Mouse (Mus musculus) liver, embryonic 14.5 days (tissue): ENCODE results near the gene Gsn. TPM values are rescaled to one million over a fixed set of nuclear protein-coding genes. Genes with fewer than 3 reads are reported as not detected.

Experiments
- ATAC-seq: fragments of 200-750 bp; cut with Nextera tagmentation; 2 replicates; pipeline ENCODE4 v1.8.0; 2017; ENCODE audit warnings: moderate number of reproducible peaks, mild to moderate bottlenecking, moderate library complexity; ENCODE audit not compliant: insufficient read depth
- DNase-seq, 3 experiments: peaks; one replicate each; pipeline ENCODE4 v3.0.0-alpha.2; 2012 to 2013; ENCODE audit warnings: low read depth in 3 of 3, low spot score in 3 of 3
- H3K27ac ChIP-seq: fragments of 300-500 bp; sonication (generic); 2 replicates; pipeline ENCODE4 v1.5.1; 2014; ENCODE audit warnings: moderate library complexity, mild to moderate bottlenecking, control low read depth, inconsistent platforms
- H3K27me3 ChIP-seq: fragments of 300-500 bp; sonication (generic); 2 replicates; pipeline ENCODE4 v1.6.1; 2014; ENCODE audit warnings: mild to moderate bottlenecking, low read length, moderate library complexity; ENCODE audit not compliant: control insufficient read depth, insufficient read depth
- H3K36me3 ChIP-seq: fragments of 300-500 bp; sonication (generic); replicated peaks from 2 replicates; pipeline ENCODE4 v1.6.1; 2014; ENCODE audit warnings: low read depth; ENCODE audit not compliant: control insufficient read depth, insufficient read depth
- H3K4me1 ChIP-seq, 2 experiments: fragments of 200-500 bp in 1 of 2; fragments of 300-500 bp in 1 of 2; sonication (generic) in 1 of 2; replicated peaks; 2 replicates each; pipeline ENCODE4 v1.6.1; 2012 to 2014; ENCODE audit warnings: antibody characterized with exemption in 1 of 2, inconsistent platforms in 1 of 2, low read length in 1 of 2; ENCODE audit not compliant: control insufficient read depth in 2 of 2, insufficient read depth in 2 of 2
- H3K4me2 ChIP-seq: fragments of 300-500 bp; sonication (generic); 2 replicates; pipeline ENCODE4 v1.6.1; 2014; ENCODE audit warnings: low read depth, mild to moderate bottlenecking, control low read depth, moderate library complexity
- H3K4me3 ChIP-seq, 2 experiments: fragments of 200-500 bp in 1 of 2; fragments of 300-500 bp in 1 of 2; sonication (generic) in 1 of 2; 2 replicates each; pipeline ENCODE4 v1.5.1; 2012 to 2014; ENCODE audit warnings: low read depth in 2 of 2, low read length in 2 of 2, mild to moderate bottlenecking in 2 of 2, control low read depth in 1 of 2, inconsistent platforms in 1 of 2, moderate library complexity in 1 of 2; ENCODE audit not compliant: insufficient read depth in 1 of 2
- H3K9ac ChIP-seq: fragments of 300-500 bp; sonication (generic); replicated peaks from 2 replicates; pipeline ENCODE4 v1.6.1; 2014; ENCODE audit warnings: mild to moderate bottlenecking, control low read depth, moderate library complexity
- H3K9me3 ChIP-seq: fragments of 300-500 bp; sonication (generic); 2 replicates; pipeline ENCODE4 v1.6.1; 2016; ENCODE audit warnings: low read length, mixed read lengths; ENCODE audit not compliant: control insufficient read depth
- CTCF ChIP-seq: IDR thresholded peaks from 2 replicates; pipeline ENCODE4 v1.5.1; 2016; ENCODE audit warnings: antibody characterized with exemption, low read depth, control low read depth
- EP300 ChIP-seq: IDR thresholded peaks from 2 replicates; pipeline ENCODE4 v1.6.1; 2016; ENCODE audit warnings: antibody characterized with exemption, low read depth
- WGBS: fragments of 180-500 bp; shearing (Covaris S2); extraction: QIAGEN DNeasy Blood & Tissue Kit; methylation state at CpG from one replicate; pipeline ENCODE4 v1.1.7; 2014; ENCODE audit not compliant: insufficient replicate concordance; 5-methylcytosine and 5-hydroxymethylcytosine counted together
- polyA plus RNA-seq, 2 experiments: library from polyadenylated mRNA; depleted of rRNA in 1 of 2; stranded (reverse) in 1 of 2; unstranded in 1 of 2; fragments of >200 nt; fragmentation: Nextera tagmentation in 1 of 2; extraction: Ambion mirVana in 1 of 2; gene quantifications; 2 replicates each; pipeline versions ENCODE4 v1.2.1 to v1.2.3; 2012 to 2014

Gsn gene
- polyA plus RNA-seq, 2 experiments = 81.0 to 83.0 TPM

DNA sequence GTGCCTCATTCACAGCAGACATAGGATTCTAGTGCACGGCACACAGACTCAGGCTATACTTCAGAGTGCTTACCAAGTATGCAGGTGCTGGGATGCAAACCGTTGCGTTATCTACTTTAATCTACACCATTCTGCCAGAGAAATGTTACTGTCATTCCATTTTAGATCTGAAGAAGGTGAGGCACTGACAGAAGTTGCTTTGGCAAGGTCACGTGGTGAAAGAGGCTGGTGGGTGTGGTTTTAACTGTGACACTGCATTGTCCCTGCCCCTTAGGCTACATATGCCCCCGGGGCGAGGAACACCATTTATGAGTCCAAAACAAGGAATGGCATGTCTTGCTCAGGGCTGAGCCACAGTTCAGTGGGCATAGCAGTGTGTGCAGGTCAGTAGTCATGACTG lies 16.7 kb downstream of the Gsn start:
- DNase-seq (no peak), ATAC-seq (no peak)
- no peak overlapping the region for H3K4me3 ChIP-seq

DNA sequence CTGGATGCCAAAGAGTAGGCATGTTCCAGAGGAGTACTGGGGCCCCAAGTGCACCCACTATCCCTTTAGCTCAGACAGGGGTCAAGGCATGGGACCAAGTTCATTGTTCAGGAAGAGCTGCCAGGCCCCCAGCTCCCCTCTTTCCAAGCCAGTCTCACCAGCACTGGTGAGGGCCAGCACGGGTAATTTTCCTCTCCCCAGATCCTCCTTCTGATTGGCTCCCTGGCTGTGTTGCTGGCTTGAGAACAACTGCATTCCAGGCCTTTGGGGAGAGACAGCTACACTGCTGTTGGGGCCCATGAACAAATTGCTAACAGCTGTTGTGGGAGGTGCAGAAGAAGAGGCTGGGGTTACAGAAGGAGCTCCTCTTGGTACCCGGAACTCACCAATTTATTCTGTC lies 17.4 kb downstream of the Gsn start:
- Histone ChIP-seq H3K4me3 (no peak overlapping the region), H3K36me3 (no peaks in the 10 kb centered on the region), H3K27ac (no peak overlapping the region), H3K9ac (no peak overlapping the region), H3K9me3 (no peaks in the 10 kb centered on the region), H3K27me3 (no peaks in the 10 kb centered on the region), H3K4me2 (no peak overlapping the region), H3K4me1 (peaks cover 0 to 9% of the 10 kb centered on the region in 2 experiments; a peak in 1 of 4 replicates)
- TF ChIP-seq CTCF = no peak
- TF ChIP-seq EP300 = no peak
- DNase-seq = no peak
- WGBS = 54% methylated on average over 2 of the region's 2 CpGs
- no peak for ATAC-seq

More for the DNA sequence above, 16.7 kb downstream of the Gsn start:
- H3K4me2 ChIP-seq = no peak overlapping the region
- H3K27me3 ChIP-seq = no peaks in the 10 kb centered on the region
- H3K36me3 ChIP-seq = no peaks in the 10 kb centered on the region
- WGBS = 63% methylated on average over 6 of the region's 6 CpGs
- H3K27ac ChIP-seq = no peak overlapping the region
- H3K9me3 ChIP-seq = no peaks in the 10 kb centered on the region
- no peak overlapping the region for H3K9ac ChIP-seq
- TF ChIP-seq CTCF (no peak), EP300 (no peak)
- H3K4me1 ChIP-seq = peaks cover 0 to 4% of the 10 kb centered on the region in 2 experiments; a peak in 1 of 4 replicates

GRCm38 (mm10) chr2:35277686-35278085 lies 21.5 kb downstream of the Gsn start:
- DNase-seq (no peak), ATAC-seq (no peak)
- H3K9ac ChIP-seq = no peak overlapping the region
- H3K4me1 ChIP-seq = peaks cover 0 to 12% of the 10 kb centered on the region in 2 experiments; a peak in 2 of 4 replicates
- no peak overlapping the region for H3K4me2 ChIP-seq
- no peak for TF ChIP-seq EP300
- TF ChIP-seq CTCF = no peak
- H3K36me3 ChIP-seq = no peaks in the 10 kb centered on the region
- no peaks in the 10 kb centered on the region for H3K9me3 ChIP-seq
- 45% methylated on average over 3 of the region's 3 CpGs for WGBS
- H3K27ac ChIP-seq = no peak overlapping the region
- peaks cover 13% of the 10 kb centered on the region for H3K27me3 ChIP-seq
- H3K4me3 ChIP-seq = no peak overlapping the region

- H3K4me3 ChIP-seq = no peak overlapping the region
- peaks cover 18% of the 10 kb centered on the region for H3K27me3 ChIP-seq
- H3K4me1 ChIP-seq = peaks cover 0 to 12% of the 10 kb centered on the region in 2 experiments; a peak in 2 of 4 replicates
- no peak for ATAC-seq
- no peaks in the 10 kb centered on the region for H3K9me3 ChIP-seq
- TF ChIP-seq EP300 = no peak
- no peak for TF ChIP-seq CTCF
- H3K4me2 ChIP-seq = no peak overlapping the region
- no peak overlapping the region for H3K27ac ChIP-seq
- DNase-seq = no peak
- no peak overlapping the region for H3K9ac ChIP-seq
- WGBS = 59% methylated on average over 7 of the region's 7 CpGs
- H3K36me3 ChIP-seq = no peaks in the 10 kb centered on the region
These were observed 22.4 kb downstream of the Gsn start for GRCm38 (mm10) chr2:35278371-35279210.

DNA sequence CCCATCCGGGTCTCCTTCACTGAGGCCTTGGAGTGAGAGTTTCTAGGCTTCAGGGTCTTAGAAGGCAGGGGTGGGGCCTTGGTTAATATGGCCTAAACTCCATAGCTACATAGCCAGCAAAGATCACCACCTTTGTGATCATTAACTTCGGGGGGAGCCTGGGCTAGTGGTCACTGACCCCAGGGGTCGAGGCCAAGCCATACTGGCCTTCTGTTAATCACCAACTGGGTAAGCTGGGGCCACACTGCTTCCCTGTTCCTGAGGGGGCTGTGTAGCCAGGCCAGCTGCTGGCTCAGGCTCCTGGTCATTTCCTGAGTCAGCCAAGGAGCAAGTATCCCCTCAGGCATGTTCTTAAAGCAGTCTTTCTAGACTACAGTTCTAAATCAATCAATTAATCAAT lies 23.8 kb downstream of the Gsn start:
- H3K4me1 ChIP-seq = peaks cover 0 to 12% of the 10 kb centered on the region in 2 experiments; a peak in 2 of 4 replicates
- H3K27ac ChIP-seq = no peak overlapping the region
- TF ChIP-seq EP300 = no peak
- no peak for TF ChIP-seq CTCF
- H3K4me2 ChIP-seq = no peak overlapping the region
- H3K9ac ChIP-seq = no peak overlapping the region
- peak; percentile 42; the same call in 1 of the 2 replicates for ATAC-seq
- no peak overlapping the region for H3K4me3 ChIP-seq
- peak in 1 of 3 experiments; percentile 26 for DNase-seq
- H3K27me3 ChIP-seq = peaks cover 18% of the 10 kb centered on the region
- WGBS = 51% methylated on average over 3 of the region's 3 CpGs
- H3K9me3 ChIP-seq = no peaks in the 10 kb centered on the region
- no peaks in the 10 kb centered on the region for H3K36me3 ChIP-seq
